Mouse (Mus musculus) embryo, embryonic 10 days (tissue): ENCODE data around the gene Angptl8.
A peak's percentile ranks its signal among the peaks of the same experiment; 100 is the strongest.
"Not testable (repeated sequence)": the region's sequence is repeated elsewhere in the genome, so short reads cannot be mapped to it uniquely, and the experiment has no call there.

Experiments
- DNase-seq: peaks from one replicate; pipeline ENCODE4 v3.0.0-alpha.2; 2015; ENCODE audit warnings: low spot score

Gene Angptl8

DNA sequence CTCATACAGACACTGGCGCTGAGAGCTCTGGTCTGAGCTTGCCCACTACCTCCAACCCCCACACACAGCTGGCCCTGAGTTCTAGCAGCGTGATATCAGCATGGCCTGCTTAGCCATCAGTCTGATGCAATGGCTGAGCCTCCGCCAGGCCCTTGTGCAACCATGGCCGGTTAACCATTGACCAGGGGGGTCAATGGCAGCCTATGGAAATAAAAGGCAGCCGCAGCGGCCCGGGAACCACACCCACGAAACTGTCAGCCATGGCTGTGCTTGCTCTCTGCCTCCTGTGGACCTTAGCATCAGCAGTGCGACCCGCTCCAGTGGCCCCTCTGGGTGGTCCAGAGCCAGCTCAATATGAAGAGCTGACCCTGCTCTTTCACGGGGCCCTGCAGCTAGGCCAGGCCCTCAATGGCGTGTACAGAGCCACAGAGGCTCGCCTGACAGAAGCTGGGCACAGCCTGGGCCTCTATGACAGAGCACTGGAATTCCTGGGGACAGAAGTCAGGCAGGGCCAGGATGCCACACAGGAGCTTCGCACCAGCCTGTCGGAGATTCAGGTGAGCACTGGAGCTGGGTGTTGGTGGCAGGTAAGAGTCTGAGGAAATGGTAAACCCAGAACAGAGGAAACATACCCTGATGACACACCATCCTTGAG, at the start of gene Angptl8:
Gene Angptl8 (plus strand): TSS at position 253 of the 655 bp plus-strand sequence.
- DNase-seq, result no peak

DNA sequence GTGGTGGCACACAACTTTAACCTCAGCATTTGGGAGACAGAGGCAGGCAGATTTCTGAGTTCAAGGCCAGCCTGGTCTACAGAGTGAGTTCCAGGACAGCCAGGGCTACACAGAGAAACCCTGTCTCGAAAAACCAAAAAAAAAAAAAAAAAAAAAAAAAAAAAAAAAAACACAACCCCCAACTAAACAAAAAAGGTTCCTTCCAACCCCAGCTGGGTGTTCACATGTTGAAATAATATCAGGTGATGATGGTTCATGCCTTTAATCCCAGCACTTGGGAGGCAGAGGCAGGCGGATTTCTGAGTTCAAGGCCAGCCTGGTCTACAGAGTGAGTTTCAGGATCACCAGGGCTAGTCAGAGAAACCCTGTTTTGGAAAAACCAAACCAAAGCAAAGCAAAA, 49.0 kb upstream of the Angptl8 start:
- not testable (repeated sequence) for DNase-seq

DNA sequence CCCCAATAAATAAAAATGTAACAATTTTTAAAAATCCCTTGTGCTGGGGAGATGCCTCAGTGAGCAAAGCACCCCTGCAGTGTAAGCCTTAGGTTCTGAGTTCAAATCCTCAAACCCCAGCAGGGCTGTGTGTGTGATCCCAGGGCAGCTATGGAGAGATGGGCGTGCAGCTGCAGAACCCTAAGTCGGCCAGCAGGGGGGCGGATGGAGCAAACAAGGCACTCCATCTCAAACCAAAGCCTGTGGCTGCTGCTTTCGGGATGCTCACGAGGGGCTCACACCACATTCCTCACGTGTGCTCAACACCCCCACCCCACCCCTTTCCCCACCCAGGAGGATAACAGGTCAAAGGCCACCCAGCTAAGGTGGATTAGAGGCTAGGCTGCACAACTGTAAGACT, 48.4 kb upstream of the Angptl8 start:
- DNase-seq, result peak; percentile 84

DNA sequence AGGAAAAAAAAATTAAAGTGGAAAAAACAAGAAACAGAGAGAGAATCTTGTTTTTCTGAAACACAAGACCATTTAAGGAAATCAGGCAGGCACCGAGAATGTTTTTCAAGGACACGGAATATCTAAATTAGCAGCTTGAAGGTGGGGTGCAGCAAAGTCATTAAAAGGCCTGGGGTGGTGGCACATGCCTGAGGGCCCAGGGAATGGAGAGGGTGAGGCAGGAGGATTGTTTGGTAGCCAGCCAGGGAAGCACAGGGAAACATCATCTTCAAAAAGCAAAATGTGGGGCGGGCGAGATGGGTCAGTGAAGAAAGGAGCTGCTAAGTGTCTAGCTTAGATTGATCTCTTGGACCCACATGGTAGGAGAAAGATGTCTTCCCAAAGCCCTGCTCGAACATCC, 47.7 kb upstream of the Angptl8 start:
- DNase-seq, result no peak

DNA sequence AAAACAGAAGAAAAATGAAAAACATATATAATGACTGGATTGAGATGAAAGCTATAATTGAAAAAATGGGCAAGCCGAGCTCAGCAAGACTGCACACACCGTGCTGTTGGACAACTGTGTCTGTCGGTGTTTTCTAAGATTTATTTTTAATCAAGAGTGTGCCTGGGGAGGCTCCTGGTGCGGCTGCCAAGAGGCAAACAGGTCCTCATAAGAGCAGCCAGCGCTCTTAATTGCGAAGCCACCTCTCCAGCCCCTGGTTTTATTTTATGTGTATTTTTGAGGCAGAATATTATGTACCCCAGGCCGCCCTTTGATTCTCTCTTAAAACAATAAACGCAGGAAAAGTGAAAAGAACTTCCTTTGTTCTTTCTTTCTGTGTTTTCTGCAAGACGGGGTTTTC, 47.1 kb upstream of the Angptl8 start:
- no peak for DNase-seq

DNA sequence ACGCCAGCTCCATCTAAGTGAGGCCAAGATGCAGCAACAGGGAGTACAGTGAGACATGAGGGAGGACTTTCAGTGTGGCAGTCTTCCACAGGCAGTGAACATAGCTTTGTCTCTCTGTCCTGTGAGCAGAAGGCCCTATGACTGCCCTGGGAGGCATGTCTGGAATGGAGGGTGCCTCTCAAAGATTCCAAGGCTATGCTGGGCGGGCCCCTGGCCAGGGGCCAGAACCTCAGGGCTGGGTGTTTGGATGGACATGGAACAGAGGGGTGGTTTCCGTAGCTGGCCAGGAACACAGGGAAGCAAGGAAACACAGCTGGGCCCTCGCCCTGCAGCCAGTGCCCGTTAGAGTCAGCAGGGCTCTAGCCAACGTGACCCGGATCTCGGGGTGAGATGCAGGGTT, 43.4 kb upstream of the Angptl8 start:
- DNase-seq, result no peak

DNA sequence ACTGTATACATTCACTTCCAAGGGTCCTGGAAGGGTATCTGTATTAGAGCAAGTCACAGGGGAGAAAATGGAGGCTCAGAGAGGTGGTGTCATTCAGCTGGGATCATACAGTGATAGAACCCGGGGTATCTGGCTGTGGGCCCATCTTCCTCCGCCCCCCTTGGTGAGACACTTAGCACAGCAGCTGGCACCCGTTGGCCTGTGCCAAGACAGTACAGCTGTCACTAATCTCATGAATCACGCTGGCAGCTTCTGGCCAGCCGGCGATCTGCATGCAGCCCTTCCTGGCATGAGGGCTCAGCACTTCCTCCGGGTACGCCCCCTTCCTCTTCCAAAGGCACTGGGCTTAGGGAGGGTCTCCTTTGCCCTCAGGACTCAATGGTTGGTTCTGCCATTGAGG, 42.7 kb upstream of the Angptl8 start:
- no peak for DNase-seq

DNA sequence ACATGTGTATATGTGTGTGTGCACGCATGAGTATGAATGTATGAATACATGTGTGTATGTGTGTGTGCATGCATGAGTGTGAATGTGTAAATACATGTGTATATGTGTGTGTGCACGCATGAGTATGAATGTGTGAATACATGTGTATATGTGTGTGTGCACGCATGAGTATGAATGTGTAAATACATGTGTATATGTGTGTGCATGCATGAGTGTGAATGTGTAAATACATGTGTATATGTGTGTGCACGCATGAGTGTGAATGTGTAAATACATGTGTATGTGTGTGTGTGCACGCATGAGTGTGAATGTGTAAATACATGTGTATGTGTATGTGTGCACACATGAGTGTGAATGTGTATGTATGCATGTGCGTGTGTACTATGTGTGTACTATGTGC, 41.8 kb upstream of the Angptl8 start:
- DNase-seq, result not testable (repeated sequence)

DNA sequence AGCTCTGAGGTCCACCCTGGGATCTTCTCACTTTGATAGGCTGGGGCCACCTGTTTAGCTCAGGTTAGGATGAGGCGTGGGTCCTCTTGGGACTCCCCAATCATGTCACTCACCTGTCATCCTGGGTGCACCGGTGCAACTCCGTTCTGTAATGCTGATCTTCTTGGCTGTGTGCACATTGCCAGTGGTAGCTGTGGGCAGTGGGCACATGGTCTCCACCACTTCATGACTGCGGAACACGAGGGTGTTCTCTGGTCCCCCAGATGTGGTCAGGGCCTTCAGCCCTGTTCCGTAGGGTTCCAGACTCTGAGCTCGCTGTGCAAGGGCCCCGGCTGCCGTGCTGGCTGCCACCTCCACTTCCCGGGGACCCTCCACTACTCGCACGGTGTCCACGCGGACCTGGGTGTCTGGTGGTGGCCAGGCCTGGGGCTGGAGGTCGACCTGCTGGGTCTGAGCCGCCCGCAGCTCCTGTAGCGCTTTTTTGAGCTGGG, 40.9 kb upstream of the Angptl8 start:
- no peak for DNase-seq

DNA sequence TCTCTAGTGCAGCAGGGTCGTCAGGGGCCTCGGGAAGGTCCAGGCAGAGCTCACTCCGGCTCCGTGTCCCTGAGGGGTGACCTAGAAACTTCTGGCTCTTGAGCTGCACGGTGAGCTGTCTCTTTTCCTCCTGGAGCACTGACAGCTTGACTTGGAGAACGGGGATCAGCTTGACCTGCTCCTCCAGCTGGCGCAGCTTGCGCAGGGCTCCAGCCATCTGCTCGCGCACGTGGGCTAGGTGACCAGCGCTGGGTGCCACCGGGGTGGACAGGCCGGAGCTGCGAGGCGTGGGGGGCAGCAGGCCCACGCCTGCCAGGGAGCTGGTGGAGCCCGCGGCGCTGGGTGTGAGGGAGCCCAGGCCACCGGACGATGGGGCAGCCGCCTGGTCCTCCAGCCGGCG, 40.4 kb upstream of the Angptl8 start:
- DNase-seq, result no peak

DNA sequence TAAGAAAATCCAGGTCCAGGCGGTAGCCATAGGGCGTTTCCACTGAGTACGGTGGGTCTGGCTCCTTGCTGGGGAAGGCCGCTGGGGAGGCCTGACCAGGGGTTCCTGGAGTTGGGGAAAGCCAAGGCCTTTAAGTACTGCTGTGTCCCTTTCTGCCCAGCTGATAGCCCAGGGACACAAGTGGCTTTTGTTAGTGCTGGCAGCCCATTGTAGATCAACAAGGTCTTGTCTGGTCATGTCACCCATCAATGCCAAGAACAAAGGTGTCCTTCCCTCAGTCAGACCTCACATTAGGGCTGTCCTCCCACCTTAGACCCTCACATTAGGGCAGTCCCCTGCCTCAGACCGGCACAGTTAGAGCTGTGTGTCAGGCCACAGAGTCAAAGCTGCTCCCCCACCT, 39.7 kb upstream of the Angptl8 start:
- DNase-seq, result no peak

DNA sequence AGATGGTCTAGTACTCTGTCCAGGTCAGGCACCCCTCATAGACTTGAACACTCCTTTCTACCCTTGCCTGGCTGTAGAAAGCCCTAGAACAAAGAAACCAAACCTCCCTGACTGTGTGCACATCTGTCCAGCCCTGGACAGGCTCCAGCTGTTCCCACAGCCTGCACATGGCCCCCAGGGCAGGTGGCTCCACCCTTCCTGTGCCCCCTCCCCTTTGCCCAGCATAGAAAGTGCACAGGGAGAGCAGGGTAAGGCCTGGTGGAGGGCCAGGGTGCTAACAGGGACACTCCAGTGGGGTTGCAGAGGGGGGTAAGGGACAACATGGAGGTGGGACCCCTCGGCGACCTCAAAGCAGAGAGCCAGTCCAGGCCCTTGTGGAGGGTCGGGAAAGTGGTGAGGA, 39.1 kb upstream of the Angptl8 start:
- peak; percentile 18 for DNase-seq

DNA sequence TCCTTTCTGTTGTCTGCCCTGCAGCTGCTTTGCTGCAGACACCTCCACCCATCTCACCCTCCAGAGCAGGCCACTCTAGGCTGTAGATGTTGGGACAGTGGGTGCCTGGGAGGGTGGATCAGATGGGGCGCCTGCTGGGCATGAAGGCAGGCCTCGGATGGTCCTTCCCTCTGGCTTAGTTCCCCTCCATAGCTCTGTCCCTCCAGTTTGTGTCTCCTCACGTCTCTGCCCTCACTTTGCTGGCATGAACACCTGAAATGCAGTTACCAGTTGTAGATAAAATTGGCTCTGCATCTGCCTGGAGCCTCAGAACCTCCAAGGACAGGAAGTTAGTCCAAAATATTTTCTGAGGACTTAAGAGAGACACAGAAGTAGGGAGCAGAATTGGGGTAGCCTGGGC, 38.4 kb upstream of the Angptl8 start:
- DNase-seq, result no peak

DNA sequence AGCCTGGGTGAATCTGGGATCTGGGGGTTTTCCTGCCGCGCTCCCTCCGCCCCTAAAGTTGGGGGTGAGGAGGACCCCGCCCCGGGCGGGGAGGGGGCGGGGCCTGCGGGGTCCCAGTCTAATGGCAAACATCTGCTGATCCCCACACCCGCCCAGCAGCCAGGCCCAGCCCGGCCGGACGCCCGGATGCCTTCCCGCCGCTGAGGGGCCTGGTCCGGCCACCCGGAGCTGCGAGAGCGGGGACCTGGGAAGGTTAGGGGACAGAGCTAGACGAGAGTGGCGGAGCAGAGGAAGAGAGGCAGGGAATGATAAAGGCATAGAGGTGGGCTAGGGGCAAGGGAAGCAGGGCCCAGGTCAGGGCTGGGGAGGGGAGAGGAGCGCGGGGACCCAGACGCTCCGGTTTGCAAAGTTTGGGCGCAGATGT, 37.4 kb upstream of the Angptl8 start:
- peak; percentile 69 for DNase-seq

DNA sequence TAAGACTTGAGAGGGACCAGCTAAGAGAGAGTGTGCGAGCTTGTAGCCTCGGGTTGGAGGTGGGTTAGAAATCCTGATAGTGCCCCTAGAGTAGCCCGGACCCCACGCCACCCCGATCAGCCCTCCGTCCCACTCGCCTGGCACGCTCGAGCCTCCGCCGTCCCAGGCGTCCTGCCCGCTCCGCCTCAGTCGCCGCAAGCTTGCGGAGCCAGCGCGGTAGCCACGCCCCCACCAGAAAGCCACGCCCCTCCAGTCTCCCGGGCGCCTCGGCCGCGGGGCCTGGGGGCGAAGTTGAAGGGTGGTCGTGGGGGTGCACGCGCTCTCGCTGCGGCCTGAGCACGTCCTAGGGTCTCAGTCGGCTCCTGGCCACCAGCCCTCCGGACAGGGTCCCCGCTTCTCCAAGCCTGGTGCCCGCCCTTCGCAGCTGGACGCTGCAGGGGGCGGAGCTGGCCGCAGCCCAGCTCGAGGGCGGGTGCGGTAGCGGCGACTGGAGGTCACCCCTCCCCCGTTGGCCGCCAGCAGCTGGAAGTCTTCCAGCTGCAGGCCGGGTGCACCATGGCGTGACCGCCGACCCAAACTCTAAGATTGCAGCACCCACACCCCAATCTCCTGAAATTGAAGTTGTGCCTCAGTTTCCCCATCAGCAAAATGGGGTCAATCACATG, 36.8 kb upstream of the Angptl8 start, which contains the start of gene Kank2:
Gene Kank2 (minus strand): TSS at position 400 of the 665 bp plus-strand sequence.
- peak; percentile 90 for DNase-seq

DNA sequence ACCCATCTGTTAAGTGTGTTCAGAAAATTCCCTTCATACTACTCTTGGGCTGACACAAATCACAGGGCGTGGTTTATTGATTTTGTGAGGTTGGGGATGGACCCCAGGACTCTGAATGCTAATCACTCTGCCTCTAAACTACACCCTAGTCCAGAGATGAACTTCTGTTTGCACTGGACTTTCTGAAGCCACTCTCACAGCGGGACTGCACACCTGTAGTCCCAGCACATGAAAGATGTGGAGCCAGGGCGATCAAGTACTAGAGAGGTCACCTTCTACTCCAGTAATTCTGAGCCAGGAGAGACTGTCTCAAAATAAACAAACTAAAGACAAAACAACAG, 36.3 kb upstream of the Angptl8 start:
- no peak for DNase-seq

DNA sequence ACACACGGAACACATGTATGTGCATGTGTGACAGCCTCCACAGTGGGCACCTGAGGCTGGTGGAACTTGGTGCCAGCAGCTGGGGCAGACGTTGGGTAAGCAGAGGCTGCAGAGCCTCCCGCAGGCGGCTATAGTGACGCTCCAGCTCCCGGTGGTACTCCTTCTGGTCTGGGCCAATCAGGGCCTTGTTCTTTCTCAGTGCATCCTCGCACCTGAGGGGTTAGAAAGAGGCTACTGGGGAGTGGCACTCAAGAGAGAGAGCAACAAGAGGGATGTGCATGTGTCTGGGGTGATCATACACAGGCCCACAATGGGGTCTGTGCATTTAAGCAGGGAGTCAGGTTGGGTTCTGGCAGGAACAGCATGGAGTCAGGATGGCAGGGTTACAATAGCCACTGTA, 34.2 kb upstream of the Angptl8 start:
- no peak for DNase-seq

DNA sequence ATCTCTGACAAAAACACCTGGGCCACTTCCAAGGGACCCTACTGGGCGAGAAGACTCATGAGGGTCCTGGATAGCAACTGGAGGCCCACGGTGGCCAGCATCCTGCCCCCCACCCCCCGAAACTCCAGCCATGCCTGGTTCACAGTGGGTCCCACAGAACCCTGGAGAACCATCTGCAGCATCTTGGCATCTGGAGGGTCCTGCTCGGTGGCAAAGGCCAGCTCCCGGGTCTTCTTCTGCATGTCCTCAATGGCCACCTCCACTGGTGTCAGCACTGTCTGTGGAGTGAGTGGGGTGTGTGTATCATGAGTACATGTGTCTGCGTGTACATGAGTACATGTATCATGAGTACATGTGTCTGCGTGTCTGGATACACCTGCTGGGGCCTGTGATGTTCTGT, 33.7 kb upstream of the Angptl8 start:
- no peak for DNase-seq

DNA sequence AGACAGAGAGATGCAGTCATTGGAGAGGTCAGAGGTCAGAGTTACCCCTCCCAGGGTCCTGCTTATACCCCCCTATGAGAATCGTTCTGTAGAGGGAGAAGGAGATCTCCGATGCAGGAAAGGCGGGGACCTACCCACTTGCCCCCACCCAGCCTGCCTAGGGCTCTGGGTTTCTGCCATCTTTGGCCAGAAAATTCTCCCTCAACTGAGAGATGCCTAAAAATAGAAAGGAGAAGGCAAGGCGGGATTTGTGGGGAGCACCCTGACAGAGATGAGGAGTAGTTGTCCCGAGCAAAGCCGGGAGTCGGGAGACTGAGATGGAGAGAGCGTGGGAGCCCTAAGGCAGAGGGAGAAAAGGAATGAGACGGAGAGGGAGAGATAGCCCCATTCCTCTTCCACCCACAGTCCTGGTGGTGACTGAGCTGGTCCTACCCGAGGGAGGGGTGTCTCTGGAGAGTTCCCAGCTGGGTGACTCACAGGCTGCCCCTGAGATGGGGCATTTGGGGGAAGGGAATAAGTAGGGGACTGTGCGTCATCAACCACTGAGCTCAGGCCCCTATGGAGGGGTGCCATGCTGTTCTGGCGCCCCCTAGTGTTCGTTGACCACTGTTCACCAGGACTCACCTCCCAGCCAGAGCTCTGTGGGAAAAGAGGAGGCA, 31.2 kb upstream of the Angptl8 start:
- peak; percentile 93 for DNase-seq

DNA sequence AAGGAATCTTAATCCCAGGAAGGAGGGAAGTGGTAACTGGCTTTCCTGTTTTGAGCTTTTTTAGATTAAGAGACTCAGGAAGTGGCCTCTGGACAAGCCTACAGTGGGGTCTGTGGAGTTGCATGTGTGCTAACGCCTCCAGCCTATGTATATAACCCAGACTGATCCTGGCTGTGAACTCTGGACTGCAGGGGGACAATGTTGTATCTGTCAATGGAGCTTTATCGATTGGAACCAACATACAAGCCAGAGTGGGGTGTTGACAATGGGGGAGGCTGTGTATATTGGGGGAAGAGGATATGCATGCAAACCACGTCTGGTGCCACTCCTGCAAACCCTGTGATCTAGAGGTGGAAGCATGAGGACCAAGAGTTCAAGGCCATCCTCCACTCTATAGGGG, 28.9 kb upstream of the Angptl8 start:
- DNase-seq, result no peak

DNA sequence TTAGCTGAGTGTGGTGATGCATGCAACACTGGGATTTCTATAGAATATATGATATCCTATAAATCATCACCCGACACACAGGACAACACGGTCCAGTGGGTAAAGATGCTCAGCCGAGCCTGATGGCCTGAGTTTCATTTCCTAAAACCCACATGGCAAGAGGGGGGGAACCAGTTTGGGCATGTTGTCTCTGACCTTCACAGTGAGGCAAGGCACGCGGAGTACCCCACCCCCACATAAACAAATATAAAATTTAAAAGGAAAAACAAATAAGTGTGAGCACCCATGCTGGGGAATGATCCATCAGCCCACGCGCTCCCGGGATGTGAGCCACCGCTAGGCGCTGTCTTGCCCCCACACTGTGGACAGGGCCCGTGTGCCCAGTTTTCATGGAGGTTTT, 28.3 kb upstream of the Angptl8 start:
- no peak for DNase-seq

DNA sequence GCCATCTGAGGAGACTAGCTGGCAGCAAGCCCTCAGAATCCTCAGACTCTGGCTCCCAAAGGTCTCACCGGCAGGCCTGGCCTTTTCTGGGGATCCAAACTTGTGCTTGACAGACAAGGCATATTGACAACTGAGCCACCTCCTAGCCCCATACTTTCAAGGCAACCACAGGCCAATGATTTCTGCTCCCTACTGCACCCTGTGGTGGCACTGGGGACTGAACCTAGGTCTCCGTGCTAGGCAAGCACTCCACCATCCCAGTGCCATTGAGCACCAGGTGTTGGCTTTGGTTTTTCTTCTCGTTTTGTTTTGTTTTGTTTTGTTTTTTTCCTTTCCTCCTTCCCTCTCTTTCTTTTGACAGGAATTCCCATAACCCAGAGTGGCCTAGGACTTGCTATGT, 26.7 kb upstream of the Angptl8 start:
- DNase-seq, result no peak

DNA sequence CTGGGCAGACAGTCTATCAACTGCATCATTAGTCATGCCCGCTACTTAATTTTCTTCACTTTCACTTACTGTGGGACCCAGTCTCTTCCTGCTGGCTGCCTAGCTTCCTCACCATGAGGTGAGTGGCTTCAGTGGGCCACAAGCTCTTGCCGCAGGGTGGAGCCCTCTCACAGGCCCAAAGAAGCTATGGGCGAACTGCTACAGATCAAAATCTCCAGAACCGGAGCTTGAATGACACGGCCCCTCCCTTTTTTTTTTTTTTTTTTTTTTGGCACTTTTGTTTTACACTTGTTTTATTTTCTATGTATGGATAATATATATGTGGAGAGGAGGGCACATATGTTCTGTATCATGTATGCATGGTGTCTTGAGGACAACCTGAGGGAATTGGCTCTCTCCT, 24.1 kb upstream of the Angptl8 start:
- no peak for DNase-seq
